ENCODE assay signal across 10 mouse cellular contexts in the genomic region with DNA sequence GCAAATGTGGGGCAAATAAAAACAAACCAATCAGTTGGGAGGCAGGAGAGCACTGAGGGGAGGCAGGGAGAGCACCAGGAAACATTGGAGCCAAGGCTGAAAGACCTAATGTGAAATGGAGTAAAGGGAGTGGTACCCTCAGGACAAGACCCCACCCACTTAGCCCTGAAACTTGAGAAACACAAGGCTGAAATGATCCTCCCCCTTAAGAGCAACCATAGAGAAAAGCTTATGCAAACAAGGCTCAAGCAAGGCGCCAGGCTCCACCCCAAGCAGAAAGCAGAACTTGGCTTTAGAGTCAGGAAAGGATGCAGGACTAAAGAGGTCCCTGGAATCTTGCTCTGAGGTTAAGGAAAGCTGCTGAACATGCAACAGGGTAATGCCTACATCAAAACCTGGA.
DNase-seq lines count a peak whose midpoint lies in the region; ATAC-seq and TF ChIP-seq lines count a peak whose summit lies in the region.
"Had no signal": no experiment of that assay in that cellular context is flagged by ENCODE, and none has a peak within 500 bp of the region (broad histone marks: within the 10 kb centered on the region; RNA-seq: fewer than 3 reads in every experiment).

No protein-coding gene starts in this region.

- H3K27me3 ChIP-seq in liver, adult 2 months (ENCODE audit: control insufficient read depth, insufficient read depth, low read length), result no peaks in the 10 kb centered on the region
- no peaks in the 10 kb centered on the region for H3K27me3 ChIP-seq in liver, postnatal 0 days (ENCODE audit: insufficient read depth, low read length)
- H3K27me3 ChIP-seq in embryonic facial prominence, embryonic 14.5 days (replicated peaks; ENCODE audit: control insufficient read depth, insufficient read depth, low read length), result no peaks in the 10 kb centered on the region
- H3K27me3 ChIP-seq: CH12.LX had no signal

- no peak overlapping the region for H3K9ac ChIP-seq in liver, adult 2 months (ENCODE audit: low read depth, low read length)
- H3K9ac ChIP-seq in liver, postnatal 0 days (replicated peaks), result no peak overlapping the region
- H3K9ac ChIP-seq in embryonic facial prominence, embryonic 14.5 days (ENCODE audit: low read depth, low read length), result no peak overlapping the region

- H3K27ac ChIP-seq in liver, adult 2 months (replicated peaks; ENCODE audit: insufficient read depth, low read depth, low read length), result no peak overlapping the region
- no peak overlapping the region for H3K27ac ChIP-seq in liver, postnatal 0 days (ENCODE audit: low read depth)
- H3K27ac ChIP-seq in embryonic facial prominence, embryonic 14.5 days (replicated peaks; ENCODE audit: low read depth, low read length), result no peak overlapping the region

- H3K4me3 ChIP-seq in liver, adult 2 months (ENCODE audit: insufficient read depth, low read depth, low read length), result no peak overlapping the region
- no peak overlapping the region for H3K4me3 ChIP-seq in liver, postnatal 0 days (ENCODE audit: low read depth, low read length)
- no peak overlapping the region for H3K4me3 ChIP-seq in embryonic facial prominence, embryonic 14.5 days (ENCODE audit: low read depth, low read length)

- no peak for TF ChIP-seq EP300 in liver, postnatal 0 days (IDR thresholded peaks at IDR 0.05; ENCODE audit: low read depth)

- ATAC-seq in liver, postnatal 0 days, result no peak
- peak; percentile 69 for ATAC-seq in embryonic facial prominence, embryonic 14.5 days (ENCODE audit: low read depth)
- ATAC-seq in frontal cortex, adult (ENCODE audit: low TSS enrichment), result no peak

- H3K9me3 ChIP-seq in liver, postnatal 0 days (ENCODE audit: low read length), result no peaks in the 10 kb centered on the region
- peaks cover 5% of the 10 kb centered on the region; the same call in 1 of the 2 replicates for H3K9me3 ChIP-seq in embryonic facial prominence, embryonic 14.5 days (ENCODE audit: control insufficient read depth, low read length)

- H3K4me2 ChIP-seq in liver, postnatal 0 days (ENCODE audit: low read depth, low read length), result no peak overlapping the region
- H3K4me2 ChIP-seq in embryonic facial prominence, embryonic 14.5 days (ENCODE audit: low read depth, low read length), result no peak overlapping the region

- H3K36me3 ChIP-seq in liver, adult 2 months (ENCODE audit: control insufficient read depth, insufficient read depth, low read length), result no peaks in the 10 kb centered on the region
- H3K36me3 ChIP-seq in liver, postnatal 0 days (replicated peaks; ENCODE audit: insufficient read depth, low read length), result no peaks in the 10 kb centered on the region
- no peaks in the 10 kb centered on the region for H3K36me3 ChIP-seq in embryonic facial prominence, embryonic 14.5 days (ENCODE audit: control insufficient read depth, insufficient read depth, low read length)

- no peak for TF ChIP-seq CTCF in liver, adult 2 months (IDR thresholded peaks at IDR 0.05; ENCODE audit: low read depth, low read length)
- no peak for TF ChIP-seq CTCF in liver, postnatal 0 days (IDR thresholded peaks at IDR 0.05; ENCODE audit: low read depth)

- no peaks in the 10 kb centered on the region for H3K79me2 ChIP-seq in liver, adult 2 months (ENCODE audit: control insufficient read depth, insufficient read depth, low read length)

- 77% methylated on average over 1 of the region's 1 CpGs for WGBS in liver, adult 2 months
- WGBS in liver, postnatal 0 days (ENCODE audit: insufficient replicate concordance), result 53% methylated on average over 1 of the region's 1 CpGs
- WGBS in embryonic facial prominence, embryonic 14.5 days, result 24% methylated on average over 1 of the region's 1 CpGs

- H3K4me1 ChIP-seq in liver, adult 2 months (ENCODE audit: control insufficient read depth, insufficient read depth, low read length), result no peaks in the 10 kb centered on the region
- H3K4me1 ChIP-seq in liver, postnatal 0 days (ENCODE audit: insufficient read depth), result no peaks in the 10 kb centered on the region
- peaks cover 21% of the 10 kb centered on the region for H3K4me1 ChIP-seq in embryonic facial prominence, embryonic 14.5 days (ENCODE audit: control insufficient read depth, insufficient read depth, low read length)

- peak; percentile 28 for DNase-seq in liver, adult 2 months (ENCODE audit: extremely low read depth, low read depth, low spot score)
- DNase-seq in liver, postnatal 0 days, result no peak
- DNase-seq in embryonic facial prominence, embryonic 14.5 days (ENCODE audit: low spot score), result peak; percentile 83
- DNase-seq in kidney, postnatal 10 days, result peak; percentile 35
- peak; percentile 23 for DNase-seq in skeletal muscle tissue, adult 2 months (ENCODE audit: low read depth, low spot score)
- no peak for DNase-seq in thymus, postnatal 14 days
- no peak for DNase-seq in left cerebral cortex, adult 8-10 months (ENCODE audit: low spot score in 2 of 2)
- DNase-seq: cerebellum, adult 2 months had no signal

- no peak for TF ChIP-seq POLR2A in liver, adult 2 months (IDR thresholded peaks at IDR 0.05; ENCODE audit: extremely low read depth, insufficient read depth, low read length)

Comparison
In these comparisons a context has a peak if more than half of its experiments do, and no peak if none do; other contexts are left out.
1. DNase-seq: peak in liver, adult 2 months (single experiment), embryonic facial prominence, embryonic 14.5 days (single experiment), kidney, postnatal 10 days (single experiment) and skeletal muscle tissue, adult 2 months (single experiment); none in liver, postnatal 0 days (single experiment), thymus, postnatal 14 days (single experiment) and left cerebral cortex, adult 8-10 months (0 of 2).